Mouse (Mus musculus): ENCODE results near the gene Arhgap44.

DNA sequence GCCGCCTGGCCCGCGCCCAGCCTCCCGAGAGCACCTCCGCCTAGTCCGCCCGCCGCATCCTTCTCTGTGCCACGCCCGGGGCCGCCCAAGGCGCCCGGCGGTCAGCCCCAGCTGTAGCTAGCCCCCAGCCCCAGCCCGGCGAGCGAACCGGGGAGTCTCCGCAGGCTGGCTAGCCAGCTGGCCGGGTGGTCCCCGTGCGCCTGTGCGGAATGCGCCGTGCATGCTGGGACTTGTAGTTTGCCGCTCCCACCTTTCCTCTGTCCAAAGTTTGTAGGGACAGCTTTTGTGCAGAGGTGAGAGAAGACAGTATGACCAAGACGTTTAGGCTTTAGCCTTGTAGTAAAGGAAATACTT, at the start of gene Arhgap44:
- TF ChIP-seq GATA1 (IDR thresholded peaks at IDR 0.05; ENCODE audit: borderline replicate concordance, low read length) (no peak), CTCF (IDR thresholded peaks at IDR 0.05; ENCODE audit: low read depth, low read length) (no peak), GATA2 (IDR thresholded peaks at IDR 0.05; ENCODE audit: borderline replicate concordance, low read depth, low read length) (no peak), POLR2AphosphoS5 (IDR thresholded peaks at IDR 0.05; ENCODE audit: insufficient replicate concordance, low read depth, low read length) (no peak)

All from G1E (cell line).